Mouse (Mus musculus) forebrain, postnatal 0 days (tissue): ENCODE results near the gene Ndst2. TPM values are rescaled to one million over a fixed set of nuclear protein-coding genes. Genes with fewer than 3 reads are reported as not detected.
"Not testable (repeated sequence)": the region's sequence is repeated elsewhere in the genome, so short reads cannot be mapped to it uniquely, and the experiment has no call there.

Experiments
- ATAC-seq: fragments of 200-750 bp; cut with Nextera tagmentation; 2 replicates; pipeline ENCODE4 v1.8.0; 2017; ENCODE audit warnings: mild to moderate bottlenecking, moderate library complexity
- DNase-seq: peaks from one replicate; pipeline ENCODE4 v3.0.0-alpha.2; 2015
- H3K27ac ChIP-seq: fragments of 300-500 bp; sonication (generic); 2 replicates; pipeline ENCODE4 v1.5.1; 2014; ENCODE audit warnings: low read depth, mild to moderate bottlenecking, antibody characterized with exemption, low read length, moderate library complexity, mixed read lengths
- H3K27me3 ChIP-seq: fragments of 300-500 bp; sonication (generic); 2 replicates; pipeline ENCODE4 v1.6.1; 2014; ENCODE audit warnings: mild to moderate bottlenecking, low read length, mixed read lengths; ENCODE audit not compliant: insufficient read depth
- H3K36me3 ChIP-seq: fragments of 300-500 bp; sonication (generic); 2 replicates; pipeline ENCODE4 v1.6.1; 2014; ENCODE audit warnings: mild to moderate bottlenecking, moderate library complexity; ENCODE audit not compliant: insufficient read depth
- H3K4me1 ChIP-seq: fragments of 300-500 bp; sonication (generic); 2 replicates; pipeline ENCODE4 v1.6.1; 2014; ENCODE audit warnings: antibody characterized with exemption; ENCODE audit not compliant: insufficient read depth
- H3K4me2 ChIP-seq: fragments of 300-500 bp; sonication (generic); 2 replicates; pipeline ENCODE4 v1.6.1; 2014; ENCODE audit warnings: low read depth, mild to moderate bottlenecking, moderate library complexity
- H3K4me3 ChIP-seq: fragments of 300-500 bp; sonication (generic); 2 replicates; pipeline ENCODE4 v1.5.1; 2014; ENCODE audit warnings: low read depth, low read length, mixed read lengths
- H3K9ac ChIP-seq: fragments of 300-500 bp; sonication (generic); 2 replicates; pipeline ENCODE4 v1.6.1; 2014; ENCODE audit warnings: mild to moderate bottlenecking
- H3K9me3 ChIP-seq: fragments of 300-500 bp; sonication (generic); 2 replicates; pipeline ENCODE4 v1.6.1; 2016; ENCODE audit warnings: low read length
- CTCF ChIP-seq: sonication (generic); IDR thresholded peaks from 2 replicates; pipeline ENCODE4 v1.5.1; 2016; ENCODE audit warnings: antibody characterized with exemption, control low read depth, low read depth
- WGBS: fragments of 180-500 bp; shearing (Covaris S2); extraction: QIAGEN DNeasy Blood & Tissue Kit; methylation state at CpG from one replicate; pipeline ENCODE4 v1.1.7; 2014; 5-methylcytosine and 5-hydroxymethylcytosine counted together
- polyA plus RNA-seq: library from polyadenylated mRNA; unstranded; fragments of >200 nt; fragmentation: Nextera tagmentation; extraction: Ambion mirVana; gene quantifications from 2 replicates; pipeline ENCODE4 v1.2.1, GENCODE M21; 2015
- total RNA-seq: library from RNA; depleted of rRNA; stranded (reverse); fragments of >200 nt; gene quantifications from 2 replicates; pipeline ENCODE4 v1.2.3, GENCODE M21; 2014

Gene Ndst2
- total and polyA plus RNA-seq, 2 experiments from 2014 or later = 11.2 to 25.0 TPM

DNA sequence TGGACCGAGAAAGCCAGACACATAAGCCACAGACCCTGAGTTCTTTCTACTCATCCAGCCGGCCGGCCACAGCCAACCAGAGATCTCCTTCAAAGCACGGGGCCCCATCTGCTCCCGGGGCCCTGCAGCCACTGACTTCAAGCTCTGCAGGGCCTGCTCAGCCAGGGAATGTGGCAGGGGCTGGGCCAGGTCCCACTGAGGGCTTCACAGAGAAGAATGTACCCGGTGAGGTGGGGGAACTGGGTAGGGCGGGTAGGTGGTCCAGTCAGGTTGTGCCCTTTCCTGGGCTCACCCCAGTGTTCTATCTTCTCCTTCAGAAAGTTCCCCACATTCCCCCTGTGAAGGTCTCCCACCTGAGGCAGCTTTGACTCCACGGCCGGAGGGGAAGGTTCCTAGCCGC, 15.9 kb downstream of the Ndst2 start:
- H3K27me3 ChIP-seq = no peaks in the 10 kb centered on the region
- no peak overlapping the region for H3K9ac ChIP-seq
- no peak overlapping the region for H3K4me2 ChIP-seq
- ATAC-seq = no peak
- WGBS = 90% methylated on average over 10 of the region's 10 CpGs
- H3K4me3 ChIP-seq = no peak overlapping the region
- no peak overlapping the region for H3K27ac ChIP-seq
- H3K4me1 ChIP-seq = no peaks in the 10 kb centered on the region
- no peaks in the 10 kb centered on the region for H3K9me3 ChIP-seq
- TF ChIP-seq CTCF = no peak
- no peak for DNase-seq
- H3K36me3 ChIP-seq = peaks cover 99% of the 10 kb centered on the region

DNA sequence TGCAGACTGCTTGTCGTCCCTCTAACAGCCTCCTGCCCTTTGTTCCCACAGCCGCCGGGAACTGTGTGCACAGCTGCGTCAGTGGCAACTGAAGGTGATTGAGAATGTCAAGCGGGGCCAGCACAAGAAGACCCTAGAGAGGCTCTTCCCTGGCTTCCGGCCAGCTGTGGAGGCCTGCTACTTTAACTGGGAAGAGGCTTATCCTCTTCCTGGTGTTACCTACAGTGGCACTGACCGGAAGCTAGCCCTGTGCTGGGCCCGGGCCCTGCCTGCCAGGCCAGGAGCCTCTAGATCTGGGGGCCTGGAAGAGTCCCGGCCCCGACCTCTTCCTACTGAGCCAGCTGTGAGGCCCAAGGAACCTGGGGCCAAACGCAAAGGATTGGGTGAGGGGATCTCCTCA, 20.5 kb downstream of the Ndst2 start:
- DNase-seq (no peak), ATAC-seq (no peak)
- no peaks in the 10 kb centered on the region for H3K9me3 ChIP-seq
- H3K4me2 ChIP-seq = no peak overlapping the region
- H3K36me3 ChIP-seq = peaks cover 81% of the 10 kb centered on the region
- H3K9ac ChIP-seq = no peak overlapping the region
- peaks cover 4% of the 10 kb centered on the region for H3K4me1 ChIP-seq
- H3K27ac ChIP-seq = no peak overlapping the region
- no peaks in the 10 kb centered on the region for H3K27me3 ChIP-seq
- 83% methylated on average over 11 of the region's 11 CpGs for WGBS
- H3K4me3 ChIP-seq = no peak overlapping the region
- TF ChIP-seq CTCF = no peak

DNA sequence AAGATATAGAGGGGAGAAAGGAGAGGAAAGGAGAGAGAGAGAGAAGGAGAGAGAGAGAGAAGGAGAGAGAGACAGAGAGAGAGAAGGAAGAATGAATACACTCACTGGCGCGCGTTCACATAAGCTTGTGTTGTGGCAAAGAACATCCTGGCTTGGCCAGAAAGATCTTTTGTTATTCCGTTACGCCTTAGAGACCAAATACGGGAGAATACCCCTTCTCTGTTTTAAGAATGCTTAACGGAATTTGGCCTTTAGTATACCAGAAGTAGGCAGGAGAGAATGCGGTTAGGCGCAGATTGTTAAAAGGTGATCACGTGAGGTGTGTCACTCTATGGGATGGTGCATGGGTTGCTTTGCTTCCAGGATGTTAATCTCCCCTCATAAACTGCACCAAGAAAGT, 26.1 kb downstream of the Ndst2 start:
- DNase-seq = peak; percentile 41
- ATAC-seq = peak; percentile 12; the same call in 1 of the 2 replicates

DNA sequence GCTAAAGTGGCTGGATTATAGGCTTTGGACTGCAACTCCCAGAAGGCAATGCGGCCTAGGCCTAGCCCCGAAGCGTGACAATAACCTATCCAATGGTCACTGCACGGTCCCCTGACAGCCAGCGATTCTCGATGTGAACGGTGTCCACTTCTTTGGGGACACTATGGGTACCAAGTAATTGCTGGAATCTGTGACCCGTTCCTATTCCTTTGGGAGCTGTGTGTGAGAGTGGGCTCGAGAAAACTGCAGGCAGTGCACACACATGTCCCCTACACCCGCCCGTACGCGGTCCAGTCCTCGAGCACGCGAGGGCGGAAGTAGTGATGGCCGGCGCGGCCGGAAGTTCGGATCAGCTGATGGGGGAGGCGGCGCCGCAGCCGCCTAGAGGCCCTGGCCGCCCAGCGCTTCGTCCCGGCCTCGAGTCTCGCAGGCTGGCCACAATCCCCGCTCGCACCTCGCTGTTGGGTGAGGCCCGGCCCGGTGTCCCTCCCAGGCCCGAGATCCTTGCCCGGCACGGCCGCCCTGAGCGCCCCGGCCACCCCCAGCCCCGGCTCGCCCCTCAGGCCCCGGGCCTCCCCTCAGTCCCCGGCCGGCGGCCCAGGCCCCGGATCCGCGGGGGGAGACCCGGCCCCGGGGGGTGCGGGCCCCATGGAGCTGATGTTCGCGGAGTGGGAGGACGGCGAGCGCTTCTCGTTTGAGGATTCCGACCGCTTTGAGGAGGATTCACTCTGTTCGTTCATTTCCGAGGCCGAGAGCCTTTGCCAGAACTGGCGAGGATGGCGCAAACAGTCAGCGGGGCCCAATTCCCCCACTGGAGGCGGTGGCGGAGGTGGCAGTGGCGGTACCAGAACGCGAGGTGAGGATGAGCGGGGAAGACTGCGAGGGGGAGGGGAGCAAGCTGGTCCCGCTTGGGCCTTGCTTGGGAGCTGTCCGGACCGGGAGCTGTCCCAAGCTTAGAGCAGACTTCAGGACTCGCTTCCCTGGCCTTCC, 26.9 kb downstream of the Ndst2 start, which contains the start of gene Zswim8:
Gene Zswim8, plus strand, starts transcription at position 352 of the 990 bp plus-strand sequence.
- TF ChIP-seq CTCF = 0 out of 2 replicates have a peak, but pooled peaks have one; percentile 20
- Histone ChIP-seq H3K4me2 (peak within 1 kb of the TSS; percentile 68), H3K27me3 (no peaks in the 10 kb centered on the region), H3K4me3 (peak within 1 kb of the TSS; percentile 98), H3K9me3 (no peaks in the 10 kb centered on the region), H3K9ac (peak within 1 kb of the TSS; percentile 99), H3K36me3 (peaks cover 24% of the 10 kb centered on the region), H3K4me1 (peaks cover 11% of the 10 kb centered on the region), H3K27ac (peak within 1 kb of the TSS; percentile 95)
- WGBS = 3% methylated on average over 80 of the region's 80 CpGs
- peak; percentile 96 for DNase-seq
- ATAC-seq = peak; percentile 90

More for the DNA sequence above, 26.1 kb downstream of the Ndst2 start:
- Histone ChIP-seq H3K27me3 (no peaks in the 10 kb centered on the region), H3K27ac (peak overlapping the region; percentile 95), H3K4me3 (peak overlapping the region; percentile 98), H3K36me3 (peaks cover 31% of the 10 kb centered on the region), H3K9me3 (no peaks in the 10 kb centered on the region), H3K9ac (peak overlapping the region; percentile 99), H3K4me2 (peak overlapping the region; percentile 68), H3K4me1 (peaks cover 11% of the 10 kb centered on the region)
- WGBS = 6% methylated on average over 10 of the region's 10 CpGs
- no peak for TF ChIP-seq CTCF

DNA sequence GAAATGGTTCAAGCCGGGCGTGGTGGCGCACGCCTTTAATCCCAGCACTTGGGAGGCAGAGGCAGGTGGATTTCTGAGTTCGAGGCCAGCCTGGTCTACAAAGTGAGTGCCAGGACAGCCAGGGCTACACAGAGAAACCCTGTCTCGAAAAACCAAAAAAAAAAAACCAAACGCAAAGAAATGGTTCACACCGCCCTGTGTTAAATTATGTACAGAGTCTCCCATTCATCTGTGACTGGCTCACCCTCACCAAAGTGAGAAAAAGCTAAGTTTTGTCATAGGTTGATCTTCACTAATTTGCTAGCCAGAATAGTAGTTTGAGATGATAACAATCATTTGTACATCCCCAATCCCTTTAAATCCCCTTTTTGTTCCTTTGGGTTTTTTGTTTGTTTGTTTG, 30.9 kb downstream of the Ndst2 start:
- peak overlapping the region; percentile 64 for H3K4me2 ChIP-seq
- peak overlapping the region; percentile 93 for H3K9ac ChIP-seq
- H3K27me3 ChIP-seq, DNase-seq, H3K4me1 ChIP-seq, H3K9me3 ChIP-seq, ATAC-seq, H3K36me3 ChIP-seq: not testable (repeated sequence)
- H3K27ac ChIP-seq = peak overlapping the region; percentile 92
- WGBS = 9% methylated on average over 8 of the region's 8 CpGs
- H3K4me3 ChIP-seq = peak overlapping the region; percentile 82

DNA sequence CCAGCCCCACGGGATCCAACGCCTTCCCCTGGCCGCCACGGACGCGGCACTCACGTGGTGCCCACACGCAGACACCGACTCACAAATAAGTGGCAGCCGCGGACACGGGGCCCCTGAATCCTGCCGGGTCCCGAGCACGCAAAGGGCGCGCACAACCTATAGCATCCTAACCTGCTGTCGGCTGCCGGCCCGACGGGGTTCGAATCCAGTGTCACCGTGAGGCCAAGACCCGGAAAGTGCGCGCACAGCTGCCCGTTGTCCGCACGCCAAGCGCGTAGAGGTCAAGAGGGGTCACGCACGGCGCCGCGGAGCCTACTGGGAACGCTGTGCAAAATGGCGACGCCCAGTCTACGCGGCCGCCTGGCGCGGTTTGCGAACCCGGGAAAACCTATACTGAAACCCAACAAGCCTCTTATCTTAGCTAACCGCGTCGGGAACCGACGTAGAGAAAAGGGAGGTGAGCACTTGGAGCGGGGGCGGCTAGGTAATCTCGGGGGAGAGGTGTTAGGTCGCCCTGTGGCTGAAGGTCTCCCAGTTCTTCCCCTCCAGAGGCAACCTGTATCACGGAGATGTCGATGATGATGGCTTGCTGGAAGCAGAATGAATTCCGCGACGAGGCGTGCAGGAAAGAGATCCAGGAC, 31.5 kb downstream of the Ndst2 start, which contains the start of gene Chchd1:
Gene Chchd1, plus strand, starts transcription at position 266 of the 641 bp plus-strand sequence.
- WGBS = 1% methylated on average over 61 of the region's 61 CpGs
- peaks cover 8% of the 10 kb centered on the region; the same call in 1 of the 2 replicates for H3K4me1 ChIP-seq

More for the DNA sequence above, 31.5 kb downstream of the Ndst2 start, which contains the start of gene Chchd1:
- Histone ChIP-seq H3K9me3 (no peaks in the 10 kb centered on the region), H3K27me3 (no peaks in the 10 kb centered on the region), H3K4me2 (peak within 1 kb of the TSS; percentile 64), H3K9ac (peak within 1 kb of the TSS; percentile 93), H3K4me3 (peak within 1 kb of the TSS; percentile 82), H3K36me3 (0 out of 2 replicates have a peak, but pooled peaks cover 10% of the 10 kb centered on the region), H3K27ac (peak within 1 kb of the TSS; percentile 92)
- peak; percentile 92 for DNase-seq
- peak; percentile 70 for ATAC-seq
- no peak for TF ChIP-seq CTCF
